ENCODE assay signal across 8 mouse cellular contexts in genomic region chr11:102375196-102376173, GRCm38 (mm10). TPM values are rescaled to one million over a fixed set of nuclear protein-coding genes. Genes with fewer than 3 reads are reported as not detected.
DNase-seq lines count a peak whose midpoint lies in the region; ATAC-seq and TF ChIP-seq lines count a peak whose summit lies in the region.

No protein-coding gene starts in this region.

- no peaks in the 10 kb centered on the region for H3K36me3 ChIP-seq in embryonic facial prominence, embryonic 15.5 days
- H3K36me3 ChIP-seq in heart, embryonic 15.5 days: no peaks in the 10 kb centered on the region
- H3K36me3 ChIP-seq in megakaryocyte, embryonic 14.5 days (replicated peaks; ENCODE audit: low read length): no peaks in the 10 kb centered on the region
- H3K36me3 ChIP-seq in stomach, postnatal 0 days (ENCODE audit: control insufficient read depth, insufficient read depth, low read length): no peaks in the 10 kb centered on the region

- TF ChIP-seq CTCF in stomach, postnatal 0 days (IDR thresholded peaks at IDR 0.05; ENCODE audit: low read depth): no peak

- H3K4me1 ChIP-seq in embryonic facial prominence, embryonic 15.5 days: peaks cover 16% of the 10 kb centered on the region
- peaks cover 17% of the 10 kb centered on the region for H3K4me1 ChIP-seq in heart, embryonic 15.5 days (replicated peaks)
- H3K4me1 ChIP-seq in megakaryocyte, embryonic 14.5 days: peaks cover 19% of the 10 kb centered on the region
- peaks cover 8% of the 10 kb centered on the region for H3K4me1 ChIP-seq in stomach, postnatal 0 days (replicated peaks; ENCODE audit: control insufficient read depth, insufficient read depth)

- no peak overlapping the region for H3K9ac ChIP-seq in embryonic facial prominence, embryonic 15.5 days
- H3K9ac ChIP-seq in heart, embryonic 15.5 days: peak overlapping the region; percentile 37
- H3K9ac ChIP-seq in stomach, postnatal 0 days (ENCODE audit: low read length): peak overlapping the region; percentile 51

- H3K27ac ChIP-seq in embryonic facial prominence, embryonic 15.5 days (replicated peaks): no peak overlapping the region
- 0 out of 2 replicates have a peak overlapping the region, but pooled peaks have one; percentile 7 for H3K27ac ChIP-seq in heart, embryonic 15.5 days
- peak overlapping the region; percentile 75 for H3K27ac ChIP-seq in stomach, postnatal 0 days (replicated peaks)

- DNase-seq in 3134 (ENCODE audit: extremely low read depth, insufficient read length, low spot score): peak; percentile 71
- peak; percentile 87 to 91 for DNase-seq in adrenal gland, postnatal 36 days
- DNase-seq in kidney, postnatal 14 days: peak; percentile 83
- DNase-seq in stomach, postnatal 0 days (ENCODE audit: low spot score): peak; percentile 86
- no peak for DNase-seq in left cerebral cortex, adult 9 months (ENCODE audit: low spot score in 2 of 2)

- ATAC-seq in embryonic facial prominence, embryonic 15.5 days (ENCODE audit: insufficient number of reproducible peaks, low FRiP score, low TSS enrichment, low read depth): no peak
- peak; percentile 62 for ATAC-seq in heart, embryonic 15.5 days (replicated peaks; ENCODE audit: insufficient number of reproducible peaks, insufficient read depth, low FRiP score, low read depth)
- ATAC-seq in stomach, postnatal 0 days (ENCODE audit: low FRiP score, low TSS enrichment): peak; percentile 89

- H3K9me3 ChIP-seq in embryonic facial prominence, embryonic 15.5 days (replicated peaks): no peaks in the 10 kb centered on the region
- no peaks in the 10 kb centered on the region for H3K9me3 ChIP-seq in heart, embryonic 15.5 days (replicated peaks)
- peaks cover 26% of the 10 kb centered on the region for H3K9me3 ChIP-seq in megakaryocyte, embryonic 14.5 days
- no peaks in the 10 kb centered on the region for H3K9me3 ChIP-seq in stomach, postnatal 0 days (ENCODE audit: control insufficient read depth, low read length)

- peak overlapping the region; percentile 40 for H3K4me2 ChIP-seq in embryonic facial prominence, embryonic 15.5 days (replicated peaks)
- H3K4me2 ChIP-seq in heart, embryonic 15.5 days: peak overlapping the region; percentile 63
- peak overlapping the region; percentile 48 for H3K4me2 ChIP-seq in stomach, postnatal 0 days (replicated peaks; ENCODE audit: low read depth)

- WGBS in embryonic facial prominence, embryonic 15.5 days: 5% methylated on average over 23 of the region's 23 CpGs
- WGBS in heart, embryonic 15.5 days: 4% methylated on average over 23 of the region's 23 CpGs
- 7% methylated on average over 23 of the region's 23 CpGs for WGBS in stomach, postnatal 0 days

- no peaks in the 10 kb centered on the region; the same call in 1 of the 2 replicates for H3K27me3 ChIP-seq in embryonic facial prominence, embryonic 15.5 days
- peaks cover 15% of the 10 kb centered on the region; the same call in 1 of the 2 replicates for H3K27me3 ChIP-seq in heart, embryonic 15.5 days
- H3K27me3 ChIP-seq in megakaryocyte, embryonic 14.5 days (replicated peaks): peaks cover 72% of the 10 kb centered on the region
- no peaks in the 10 kb centered on the region for H3K27me3 ChIP-seq in stomach, postnatal 0 days (ENCODE audit: control insufficient read depth, insufficient read depth, low read length)

- H3K4me3 ChIP-seq in embryonic facial prominence, embryonic 15.5 days (replicated peaks): 0 out of 2 replicates have a peak overlapping the region, but pooled peaks have one; percentile 16
- H3K4me3 ChIP-seq in heart, embryonic 15.5 days: peak overlapping the region; percentile 32
- peak overlapping the region; percentile 51 for H3K4me3 ChIP-seq in megakaryocyte, embryonic 14.5 days (replicated peaks)
- H3K4me3 ChIP-seq in stomach, postnatal 0 days (ENCODE audit: low read depth, low read length): peak overlapping the region; percentile 15; the same call in 1 of the 2 replicates

- no peak for TF ChIP-seq EP300 in stomach, postnatal 0 days (optimal IDR thresholded peaks at IDR 0.05)

RNA-seq across cellular contexts. Expression of gene Slc4a1, which starts 9.5 kb away (rescaled TPM):
- 1 to 10 TPM in 1 of 2 experiments, under 1 TPM in 1; 0.56 to 1.8 TPM for total RNA-seq in adrenal gland, postnatal 36 days (2021)
- polyA plus RNA-seq in embryonic facial prominence, embryonic 15.5 days (2015; fragmentation: Nextera tagmentation; extraction: Ambion mirVana): 5.0 and 5.2 TPM in 2 replicates
- polyA plus RNA-seq in heart, embryonic 15.5 days (2015; fragmentation: Nextera tagmentation; extraction: Ambion mirVana): 20.2 and 31.9 TPM in 2 replicates
- polyA plus RNA-seq in megakaryocyte, embryonic 14.5 days (2012; ENCODE audit: insufficient read depth, low replicate concordance): 0.13 and 2.8 TPM in 2 replicates
- polyA plus RNA-seq in stomach, postnatal 0 days (2015; fragmentation: Nextera tagmentation; extraction: Ambion mirVana): 0.72 and 1.1 TPM in 2 replicates

RNA-seq across cellular contexts. Expression of gene Rundc3a, which starts 17.7 kb away (rescaled TPM):
- total RNA-seq in adrenal gland, postnatal 36 days (2021): 10 to 100 TPM; 29.1 to 29.6 TPM
- 7.5 and 8.3 TPM in 2 replicates for polyA plus RNA-seq in embryonic facial prominence, embryonic 15.5 days (2015; fragmentation: Nextera tagmentation; extraction: Ambion mirVana)
- 0.64 and 2.5 TPM in 2 replicates for polyA plus RNA-seq in heart, embryonic 15.5 days (2015; fragmentation: Nextera tagmentation; extraction: Ambion mirVana)
- 3.8 and 6.6 TPM in 2 replicates for polyA plus RNA-seq in megakaryocyte, embryonic 14.5 days (2012; ENCODE audit: insufficient read depth, low replicate concordance)
- polyA plus RNA-seq in stomach, postnatal 0 days (2015; fragmentation: Nextera tagmentation; extraction: Ambion mirVana): 5.1 and 5.9 TPM in 2 replicates

RNA-seq across cellular contexts. Expression of gene Slc25a39, which starts 32.3 kb away (rescaled TPM):
- total RNA-seq in adrenal gland, postnatal 36 days (2021): 100 to 1,000 TPM; 453 to 470 TPM
- polyA plus RNA-seq in embryonic facial prominence, embryonic 15.5 days (2015; fragmentation: Nextera tagmentation; extraction: Ambion mirVana): 197 and 199 TPM in 2 replicates
- 293 and 321 TPM in 2 replicates for polyA plus RNA-seq in heart, embryonic 15.5 days (2015; fragmentation: Nextera tagmentation; extraction: Ambion mirVana)
- polyA plus RNA-seq in megakaryocyte, embryonic 14.5 days (2012; ENCODE audit: insufficient read depth, low replicate concordance): 164 and 165 TPM in 2 replicates
- 189 and 200 TPM in 2 replicates for polyA plus RNA-seq in stomach, postnatal 0 days (2015; fragmentation: Nextera tagmentation; extraction: Ambion mirVana)

RNA-seq across cellular contexts. Expression of gene Grn, which starts 54.6 kb away (rescaled TPM):
- 100 to 1,000 TPM; 181 to 214 TPM for total RNA-seq in adrenal gland, postnatal 36 days (2021)
- 196 and 199 TPM in 2 replicates for polyA plus RNA-seq in embryonic facial prominence, embryonic 15.5 days (2015; fragmentation: Nextera tagmentation; extraction: Ambion mirVana)
- 198 and 242 TPM in 2 replicates for polyA plus RNA-seq in heart, embryonic 15.5 days (2015; fragmentation: Nextera tagmentation; extraction: Ambion mirVana)
- polyA plus RNA-seq in megakaryocyte, embryonic 14.5 days (2012; ENCODE audit: insufficient read depth, low replicate concordance): 44.1 and 152 TPM in 2 replicates
- 126 and 142 TPM in 2 replicates for polyA plus RNA-seq in stomach, postnatal 0 days (2015; fragmentation: Nextera tagmentation; extraction: Ambion mirVana)

RNA-seq across cellular contexts. Expression of gene Ubtf, which starts 55.9 kb away (rescaled TPM):
- total RNA-seq in adrenal gland, postnatal 36 days (2021): 100 to 1,000 TPM; 101 to 103 TPM
- 86.6 and 87.3 TPM in 2 replicates for polyA plus RNA-seq in embryonic facial prominence, embryonic 15.5 days (2015; fragmentation: Nextera tagmentation; extraction: Ambion mirVana)
- 51.0 and 60.2 TPM in 2 replicates for polyA plus RNA-seq in heart, embryonic 15.5 days (2015; fragmentation: Nextera tagmentation; extraction: Ambion mirVana)
- 46.9 and 85.8 TPM in 2 replicates for polyA plus RNA-seq in megakaryocyte, embryonic 14.5 days (2012; ENCODE audit: insufficient read depth, low replicate concordance)
- polyA plus RNA-seq in stomach, postnatal 0 days (2015; fragmentation: Nextera tagmentation; extraction: Ambion mirVana): 46.6 and 46.7 TPM in 2 replicates

Comparison
In these comparisons a context has a peak if more than half of its experiments do, and no peak if none do; other contexts are left out.
1. DNase-seq: peak in 3134 (single experiment), adrenal gland, postnatal 36 days (2 of 2), kidney, postnatal 14 days (single experiment) and stomach, postnatal 0 days (single experiment); none in left cerebral cortex, adult 9 months (0 of 2).
2. Peak in every context shown above with its lines, with median percentiles within 50 percentile points of each other: H3K4me2 ChIP-seq and H3K4me3 ChIP-seq.